Mouse (Mus musculus) brain, embryonic 14.5 days (tissue): ENCODE data around the gene Plac1.

ENCODE experiments used
- CTCF ChIP-seq: fragments of 200-500 bp; IDR thresholded peaks from 2 replicates; pipeline ENCODE4 v1.5.1; 2012; ENCODE audit warnings: inconsistent platforms, mild to moderate bottlenecking, moderate library complexity, borderline replicate concordance; ENCODE audit not compliant: insufficient read depth, insufficient read length; ENCODE audit errors: extremely low read depth
- POLR2A ChIP-seq: fragments of 200-500 bp; IDR thresholded peaks from 2 replicates; pipeline ENCODE4 v1.6.1; 2012; ENCODE audit warnings: mild to moderate bottlenecking, inconsistent platforms, borderline replicate concordance; ENCODE audit not compliant: poor library complexity, insufficient read depth, insufficient read length, severe bottlenecking; ENCODE audit errors: extremely low read depth

- no peak for TF ChIP-seq POLR2A
- no peak for TF ChIP-seq CTCF
Measured at GRCm38 (mm10) chrX:53137066-53137465, 102.8 kb downstream of the Plac1 start.
